Mouse (Mus musculus) T-cell, adult 2 months (primary cell): ENCODE results near the gene Ypel3.
A peak's percentile ranks its signal among the peaks of the same experiment; 100 is the strongest.

Source experiments
- DNase-seq: peaks from one replicate; pipeline ENCODE4 v3.0.0; 2022; ENCODE audit warnings: low spot score

The Ypel3 gene

DNA sequence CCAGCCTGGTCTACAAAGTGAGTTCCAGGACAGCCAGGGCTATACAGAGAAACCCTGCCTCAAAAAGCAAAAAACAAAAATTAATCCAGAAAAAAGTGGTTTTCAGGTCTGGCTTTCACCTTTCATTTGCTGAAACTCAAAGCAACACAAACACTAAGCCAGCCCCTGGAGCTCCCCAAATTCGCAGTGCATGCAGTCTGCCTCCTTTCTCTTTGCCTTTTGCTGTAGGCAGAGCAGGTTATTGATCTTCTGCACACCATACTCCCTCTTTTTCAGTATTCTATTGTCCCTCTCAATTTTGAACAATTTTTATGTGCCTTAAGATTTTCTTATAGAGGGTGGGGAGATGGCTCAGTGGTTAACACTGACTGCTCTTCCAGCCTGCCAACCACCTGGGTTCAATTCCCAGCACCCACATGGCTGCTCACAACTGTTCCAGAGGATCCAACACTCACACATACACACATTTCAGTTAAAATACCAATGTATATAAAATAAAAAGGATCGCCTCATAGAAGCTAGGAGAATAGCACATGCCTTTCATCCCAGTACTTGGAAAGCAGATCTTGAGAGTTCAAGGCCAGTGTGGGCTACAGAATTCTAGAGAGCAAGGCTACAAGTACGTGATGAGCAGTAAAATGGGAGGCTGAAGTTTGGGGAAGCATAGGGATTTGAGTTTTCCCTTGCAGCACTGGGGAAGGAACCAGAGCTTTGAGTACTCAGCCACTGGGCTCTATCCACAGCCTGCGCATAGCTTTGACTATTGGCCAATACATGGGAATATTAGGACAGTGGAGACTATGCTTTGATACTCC is 16.9 kb downstream of the Ypel3 start:
- DNase-seq = no peak

DNA sequence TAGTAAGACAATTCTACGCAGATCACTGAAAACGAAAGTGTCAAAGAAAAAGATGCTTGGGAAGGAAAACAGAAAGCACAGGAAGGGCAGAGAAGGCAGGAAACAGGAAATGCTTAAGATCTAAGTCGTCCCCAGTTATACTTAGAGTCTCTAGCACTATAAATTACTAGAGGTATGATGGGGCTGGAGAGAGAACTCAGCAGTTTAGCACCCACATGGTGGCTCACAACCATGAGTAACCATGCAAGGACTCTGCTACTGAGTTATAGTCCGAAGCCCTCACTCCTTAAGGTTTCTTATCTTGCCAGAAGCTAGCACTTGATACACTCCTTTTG is 17.5 kb downstream of the Ypel3 start:
- peak; percentile 46 for DNase-seq

DNA sequence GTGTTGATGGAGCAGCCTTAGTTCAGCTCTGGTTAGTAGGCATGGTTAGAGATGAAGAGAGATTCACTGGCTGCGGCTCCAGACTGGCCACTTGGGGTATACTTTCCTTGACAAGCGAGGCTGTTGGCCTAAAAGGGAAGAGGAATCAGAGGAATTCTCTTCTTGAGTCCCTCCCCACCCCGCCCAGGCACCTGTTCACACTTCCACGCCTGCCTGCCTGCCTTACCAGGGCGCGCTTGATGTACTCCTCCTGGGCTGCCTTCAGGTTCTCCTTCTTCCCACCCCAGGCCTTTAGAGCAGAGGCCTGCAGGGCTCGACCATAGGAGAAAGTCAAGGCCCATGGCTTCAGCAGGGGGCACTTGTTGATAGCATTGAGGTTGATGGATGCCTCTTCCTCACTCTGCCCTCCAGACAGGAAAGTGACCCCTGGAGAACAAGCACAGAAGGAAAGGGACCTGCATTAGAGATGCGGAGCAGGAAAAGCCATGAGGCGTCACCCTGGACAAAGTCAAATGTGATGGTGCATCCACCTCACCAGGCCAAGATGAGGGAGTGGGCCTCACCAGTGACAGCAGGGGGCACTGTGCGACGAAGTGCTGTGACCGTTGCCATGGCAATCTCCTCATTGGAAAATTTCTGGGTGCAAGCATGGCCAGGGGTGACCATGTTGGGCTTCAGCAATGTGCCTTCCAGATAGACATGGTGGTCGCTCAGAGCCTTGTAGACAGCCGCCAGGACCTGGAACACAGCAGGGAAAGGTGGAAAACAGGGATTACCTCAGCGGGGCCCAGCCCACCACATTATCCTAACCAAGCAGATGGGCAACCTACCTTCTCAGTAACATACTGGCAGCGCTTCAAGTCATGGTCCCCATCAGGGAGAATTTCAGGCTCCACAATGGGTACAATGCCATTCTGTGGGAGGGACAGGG is 18.9 kb downstream of the Ypel3 start:
- no peak for DNase-seq

DNA sequence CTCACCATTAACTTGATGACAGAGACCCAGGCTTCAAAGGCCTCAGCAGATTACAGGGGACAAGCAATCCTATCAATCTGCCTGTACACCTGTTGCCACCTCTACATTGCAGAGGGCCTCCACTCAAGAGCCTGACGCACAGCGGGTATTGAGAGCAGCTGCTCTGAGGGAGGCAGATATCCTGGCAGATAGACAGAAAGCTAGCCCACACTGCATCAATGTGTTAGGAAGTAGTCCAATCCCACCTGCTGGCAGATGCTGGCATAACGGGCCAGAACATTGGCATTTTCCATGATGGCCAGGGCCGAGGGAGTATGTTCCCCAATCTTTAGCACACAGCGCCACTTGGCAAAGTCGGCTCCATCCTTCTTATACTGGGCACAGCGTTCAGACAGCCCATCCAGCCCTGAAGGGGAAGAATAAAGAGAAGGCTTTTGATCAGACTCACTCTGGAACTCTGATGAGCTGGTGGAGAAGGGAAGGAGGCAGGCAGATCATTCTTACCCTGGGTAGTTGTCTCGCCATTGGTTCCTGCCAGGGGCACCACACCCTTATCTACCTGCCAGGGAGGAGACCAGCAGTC is 19.7 kb downstream of the Ypel3 start:
- DNase-seq = peak; percentile 43

DNA sequence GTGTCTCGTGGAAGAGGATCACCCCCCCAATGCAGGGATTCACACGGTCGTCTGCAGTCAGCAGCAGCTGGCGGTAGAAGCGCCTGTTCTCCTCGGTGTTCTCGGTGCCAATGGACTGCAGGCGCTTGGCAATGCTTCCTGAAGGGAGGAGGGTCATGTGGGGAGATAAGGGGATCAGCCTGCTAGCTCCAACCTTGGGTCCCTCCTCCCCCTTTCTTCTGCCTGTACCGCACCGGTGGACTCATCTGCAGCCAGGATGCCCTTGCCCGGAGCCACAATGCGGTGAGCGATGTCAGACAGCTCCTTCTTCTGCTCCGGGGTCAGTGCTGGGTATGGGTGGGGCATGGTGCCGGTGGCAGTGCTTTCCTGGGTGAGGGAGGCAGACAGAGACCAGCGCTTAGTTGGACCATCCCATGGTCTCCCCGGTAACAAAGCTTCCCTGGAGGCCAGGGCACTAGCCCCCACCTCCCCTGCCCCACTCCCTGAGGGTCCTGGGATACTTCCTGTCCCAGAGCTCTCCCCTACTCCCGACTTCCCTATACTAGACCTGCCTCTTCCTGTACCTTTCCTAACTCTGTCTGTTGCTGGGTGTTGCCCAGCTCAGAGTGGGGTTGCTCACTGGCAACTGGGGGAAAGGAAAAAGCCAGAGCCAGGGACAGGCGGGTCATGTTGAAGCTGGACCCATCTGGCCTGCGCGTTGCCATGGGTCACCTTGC is 20.8 kb downstream of the Ypel3 start, which contains the start of gene Fam57b:
Gene Fam57b (plus strand): TSS at position 258 of the 716 bp plus-strand sequence.
- DNase-seq = no peak

DNA sequence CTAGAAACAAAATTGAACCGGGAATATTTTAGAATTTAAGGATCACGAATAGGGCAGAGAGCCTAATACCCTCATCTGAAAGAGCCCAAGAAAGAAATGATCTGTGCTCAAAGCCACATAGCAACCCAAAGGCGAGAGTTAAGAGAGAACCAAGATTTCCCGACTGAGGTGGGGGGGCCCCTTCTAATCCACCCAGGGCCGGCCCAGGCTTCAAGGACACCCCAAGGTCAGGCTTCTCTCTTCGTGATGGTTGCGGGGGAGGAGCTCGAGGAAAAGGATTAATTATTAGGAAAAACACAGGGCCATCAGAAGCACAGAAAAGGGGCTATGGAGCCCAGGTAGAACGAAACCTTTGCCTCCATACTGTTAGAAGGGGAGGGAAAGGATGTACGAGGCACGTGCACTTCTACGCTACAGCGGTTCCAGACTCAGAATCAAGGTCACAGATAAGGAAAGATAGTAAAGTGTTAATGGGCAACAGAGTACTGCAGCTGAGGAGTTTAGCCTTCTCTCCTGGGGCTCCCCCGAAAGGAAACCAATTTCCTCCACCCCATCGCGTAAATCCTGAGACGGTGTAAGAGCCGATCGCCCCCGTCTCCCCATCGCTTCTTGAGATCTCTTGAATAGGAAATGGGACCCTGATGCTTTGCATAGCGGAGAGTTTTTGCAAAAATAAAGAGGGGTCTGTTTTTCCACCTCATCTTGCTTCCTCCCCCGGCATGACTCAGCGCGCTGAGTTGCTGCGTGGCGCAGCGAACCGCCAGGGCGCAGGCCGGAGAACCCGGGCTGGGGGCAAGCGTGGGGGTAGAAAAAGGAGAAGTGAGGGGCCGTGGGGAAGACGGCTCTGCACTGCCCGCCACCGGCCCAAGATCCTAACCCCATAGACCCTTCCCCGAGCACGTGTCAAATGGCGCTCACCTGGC is 21.6 kb downstream of the Ypel3 start:
- DNase-seq = peak; percentile 36

DNA sequence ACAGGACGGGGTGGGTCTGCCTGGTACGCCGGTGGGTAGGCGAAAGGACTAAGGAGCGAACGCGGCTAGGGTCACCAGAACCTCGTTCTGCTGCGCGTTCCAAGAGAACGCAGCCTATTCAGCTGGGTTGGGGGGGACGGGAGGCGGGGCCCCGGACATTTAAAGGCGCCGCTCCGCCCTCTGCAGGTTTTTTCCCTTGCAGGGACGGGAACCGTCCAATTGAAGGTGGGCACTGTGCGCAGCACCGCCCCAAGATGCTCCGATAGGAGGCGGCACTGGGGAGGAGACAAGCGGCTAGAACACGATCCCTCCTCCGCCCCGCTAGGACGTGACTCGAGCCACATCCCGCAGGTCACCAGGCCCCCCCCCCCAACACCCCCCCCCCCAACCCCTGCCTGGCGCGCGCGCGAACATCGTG is 22.3 kb downstream of the Ypel3 start:
- peak; percentile 96 for DNase-seq

DNA sequence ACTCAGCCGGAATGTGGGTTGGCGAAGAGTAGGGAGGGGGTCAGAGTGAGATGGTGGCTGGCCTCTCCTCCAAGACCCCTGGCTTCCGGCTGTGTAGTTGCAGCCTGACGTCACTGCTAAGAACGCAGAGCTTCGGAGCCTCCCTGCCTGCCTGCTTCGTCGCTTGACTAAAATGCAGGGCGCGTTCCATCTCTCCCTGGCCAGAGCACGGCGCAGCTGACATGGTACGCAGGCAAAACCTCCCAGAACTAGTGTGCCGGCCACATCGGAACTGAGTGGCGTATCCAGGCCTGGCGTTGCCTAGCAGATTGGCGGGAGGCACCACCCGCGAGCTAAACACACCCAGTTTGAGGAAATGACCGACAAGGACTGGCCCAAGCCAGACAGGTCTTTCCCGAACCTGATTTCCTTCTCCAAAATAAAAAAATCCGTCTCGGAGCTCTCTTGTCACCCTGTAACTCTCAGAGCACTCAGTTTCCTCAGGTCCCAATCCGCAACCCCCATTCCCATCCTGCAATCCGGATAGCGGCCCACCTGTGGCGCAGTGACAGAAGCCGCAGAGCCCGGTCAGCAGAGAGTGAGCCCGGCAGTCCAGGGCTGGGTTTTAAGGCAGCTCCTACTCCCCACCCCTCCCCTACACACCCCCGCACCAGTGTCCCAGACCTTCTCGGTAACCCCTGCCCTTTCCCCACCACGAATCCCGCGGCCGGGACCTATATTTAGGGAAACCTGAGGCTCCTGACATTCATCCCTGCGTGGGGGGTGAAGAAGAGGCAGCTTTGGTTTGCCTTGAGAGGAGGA is 22.9 kb downstream of the Ypel3 start:
- DNase-seq = no peak

DNA sequence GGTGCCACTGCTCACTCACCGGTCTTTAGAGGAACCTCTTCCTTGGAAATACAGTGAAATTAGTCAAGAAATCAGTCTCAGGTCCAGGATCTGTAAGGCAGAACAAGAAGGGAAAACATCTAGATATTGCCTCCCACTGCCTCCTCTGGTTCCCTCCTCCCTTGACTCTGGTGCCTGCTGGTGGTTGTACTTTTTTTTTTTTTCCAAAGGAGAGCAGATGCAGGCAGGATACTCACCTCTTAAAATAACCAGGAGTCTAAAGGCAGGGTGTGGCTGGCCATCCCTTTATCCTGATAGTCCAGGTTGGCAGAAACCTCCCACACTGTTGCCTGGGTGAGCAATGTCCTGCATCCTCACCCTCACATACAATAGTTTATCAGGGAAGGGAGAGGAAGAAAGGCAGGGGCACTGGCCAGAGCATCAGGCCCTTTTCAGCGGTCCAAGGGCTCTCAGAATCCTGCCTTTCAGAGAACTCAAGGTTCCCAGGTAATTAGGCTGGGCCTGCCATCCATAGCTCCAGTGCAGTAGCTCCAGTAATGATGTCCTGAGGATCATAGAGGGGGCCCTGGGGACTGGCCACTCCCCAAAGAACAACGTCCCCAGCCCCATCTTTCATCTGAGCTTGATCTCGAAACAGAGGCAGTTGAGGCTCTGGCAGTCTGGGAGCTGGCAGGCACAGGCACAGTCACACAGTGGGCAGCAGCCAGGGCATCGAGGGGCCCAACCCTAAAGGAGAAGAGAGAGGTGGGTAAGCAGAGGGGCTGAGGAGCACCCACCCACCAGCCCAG is 23.7 kb downstream of the Ypel3 start:
- DNase-seq = no peak

DNA sequence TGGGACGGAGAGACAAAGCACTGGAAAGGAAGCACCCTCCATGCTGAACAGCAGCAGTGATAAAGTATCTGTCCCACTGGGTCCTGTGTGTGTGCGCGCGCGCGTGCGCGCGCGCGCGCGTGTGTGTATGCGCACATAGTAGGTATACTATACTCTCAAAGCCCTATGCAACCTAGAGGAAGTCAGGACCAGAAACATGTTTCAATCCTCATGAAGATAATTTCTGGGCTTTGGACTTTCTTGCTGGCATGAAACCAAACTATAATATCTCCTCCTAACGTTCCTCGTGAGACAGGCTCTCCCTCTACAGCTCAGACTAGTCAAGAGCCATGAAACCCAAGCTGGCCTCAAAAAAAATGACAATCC is 24.3 kb downstream of the Ypel3 start:
- DNase-seq = no peak

DNA sequence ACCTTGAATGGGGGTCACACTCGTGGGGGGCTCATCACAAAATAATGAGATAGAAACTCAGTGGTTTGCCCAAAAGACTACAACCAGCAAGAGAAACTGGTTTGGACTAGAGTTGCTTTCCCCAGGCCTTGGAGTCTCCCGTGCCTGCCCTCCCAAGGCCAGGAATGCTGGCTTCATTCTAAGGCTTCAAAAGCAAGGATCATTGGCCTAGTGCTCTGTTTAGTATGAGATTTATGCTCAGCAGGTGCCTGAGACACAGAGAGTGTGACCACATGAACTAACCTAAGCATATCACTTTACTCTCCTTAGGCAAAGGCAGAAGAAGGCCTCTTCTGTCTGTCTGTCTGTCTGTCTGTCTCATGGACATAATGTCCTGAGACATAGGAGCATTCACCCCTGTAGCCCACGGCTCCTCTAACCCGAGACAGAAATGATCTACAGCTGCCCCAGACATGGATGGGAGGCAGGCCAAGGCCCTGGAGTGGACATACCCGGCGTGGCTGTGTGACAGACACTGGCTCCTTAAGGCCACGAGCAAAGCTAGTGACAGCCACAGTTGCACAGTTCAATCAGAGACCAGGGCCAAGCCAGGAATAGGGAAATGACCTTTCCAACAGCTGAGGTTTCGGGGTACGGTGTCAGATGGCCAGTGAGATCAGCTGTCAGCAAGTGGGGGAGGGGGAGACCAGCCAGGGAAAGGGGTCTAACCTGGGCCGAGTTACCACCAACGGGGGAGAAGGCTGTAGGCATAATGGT is 25.6 kb downstream of the Ypel3 start:
- DNase-seq = no peak

DNA sequence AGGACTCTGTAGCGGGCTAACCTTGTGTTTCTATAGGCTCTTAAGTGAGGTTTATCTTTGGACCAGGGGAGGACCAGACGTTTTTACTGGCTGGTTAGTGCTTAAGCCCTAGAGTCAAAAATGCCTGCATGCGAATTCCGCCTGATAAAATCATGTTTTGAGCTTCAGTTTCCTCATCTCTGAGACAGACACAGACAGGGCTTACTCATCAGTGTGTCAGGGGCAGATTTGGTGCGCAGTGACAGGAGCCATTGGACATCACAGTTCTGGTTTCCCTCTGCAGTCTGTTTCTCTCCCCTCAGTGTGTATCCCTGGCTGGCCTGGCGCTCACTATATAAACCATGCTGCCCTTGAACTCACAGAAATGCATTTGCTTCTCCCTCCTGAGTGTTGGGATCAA is 26.4 kb downstream of the Ypel3 start:
- no peak for DNase-seq

DNA sequence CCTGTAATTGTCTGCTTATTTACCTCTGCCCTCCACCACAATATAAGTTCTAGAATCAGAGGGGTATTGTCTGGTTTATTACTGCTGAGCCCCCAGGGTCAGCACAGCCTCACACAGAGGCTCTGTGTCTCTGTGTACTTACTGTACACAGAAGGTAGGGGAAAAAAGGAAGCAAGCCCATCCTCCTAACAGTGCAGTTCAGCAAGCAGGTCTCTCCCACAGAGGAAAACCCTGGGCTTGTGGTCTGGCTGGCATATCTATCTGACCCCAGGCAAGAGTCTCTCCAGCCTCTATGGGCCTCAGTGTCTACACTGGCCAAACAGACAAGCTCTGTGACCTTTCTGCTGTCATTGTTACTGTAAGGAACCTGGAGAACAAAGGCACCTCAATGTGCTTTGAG is 27.0 kb downstream of the Ypel3 start:
- DNase-seq = no peak

DNA sequence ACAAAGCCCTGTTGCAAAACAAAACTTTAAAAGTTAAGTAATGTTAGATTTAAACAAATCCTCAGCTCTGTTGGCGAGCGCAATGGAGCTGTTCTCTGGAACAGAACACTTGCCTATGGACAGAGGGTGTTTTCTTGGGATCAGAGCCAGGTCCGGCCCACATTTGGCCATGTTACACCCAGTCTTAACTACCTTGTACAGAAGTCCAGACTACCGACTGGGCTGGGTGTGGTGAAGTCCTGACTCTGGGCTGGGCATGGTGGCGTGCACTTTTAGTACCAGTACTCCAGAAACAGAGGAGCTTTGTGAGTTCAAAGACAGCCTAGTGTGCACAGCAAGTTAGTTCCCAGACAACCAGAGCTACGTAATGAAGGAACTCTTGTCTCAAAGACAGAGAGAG is 30.2 kb downstream of the Ypel3 start:
- no peak for DNase-seq

DNA sequence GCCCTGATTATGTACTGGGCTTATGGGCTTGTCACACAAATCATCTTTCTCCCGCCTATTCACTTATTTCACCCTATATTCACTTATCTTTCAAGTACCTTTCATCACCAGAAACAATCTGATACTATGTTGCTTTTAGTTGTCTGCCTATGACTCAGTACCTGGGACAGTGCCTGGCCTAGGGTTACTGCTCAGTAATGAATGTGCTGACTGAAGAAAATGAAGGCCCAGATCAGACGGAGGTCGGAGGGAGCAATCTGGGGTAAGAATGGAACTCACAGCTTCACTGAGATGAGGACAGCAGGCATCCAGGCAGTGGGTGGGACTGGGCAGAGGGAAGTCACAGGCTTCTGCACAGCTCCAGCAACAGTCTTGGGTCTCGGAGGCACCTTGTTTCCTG is 30.6 kb downstream of the Ypel3 start:
- no peak for DNase-seq

DNA sequence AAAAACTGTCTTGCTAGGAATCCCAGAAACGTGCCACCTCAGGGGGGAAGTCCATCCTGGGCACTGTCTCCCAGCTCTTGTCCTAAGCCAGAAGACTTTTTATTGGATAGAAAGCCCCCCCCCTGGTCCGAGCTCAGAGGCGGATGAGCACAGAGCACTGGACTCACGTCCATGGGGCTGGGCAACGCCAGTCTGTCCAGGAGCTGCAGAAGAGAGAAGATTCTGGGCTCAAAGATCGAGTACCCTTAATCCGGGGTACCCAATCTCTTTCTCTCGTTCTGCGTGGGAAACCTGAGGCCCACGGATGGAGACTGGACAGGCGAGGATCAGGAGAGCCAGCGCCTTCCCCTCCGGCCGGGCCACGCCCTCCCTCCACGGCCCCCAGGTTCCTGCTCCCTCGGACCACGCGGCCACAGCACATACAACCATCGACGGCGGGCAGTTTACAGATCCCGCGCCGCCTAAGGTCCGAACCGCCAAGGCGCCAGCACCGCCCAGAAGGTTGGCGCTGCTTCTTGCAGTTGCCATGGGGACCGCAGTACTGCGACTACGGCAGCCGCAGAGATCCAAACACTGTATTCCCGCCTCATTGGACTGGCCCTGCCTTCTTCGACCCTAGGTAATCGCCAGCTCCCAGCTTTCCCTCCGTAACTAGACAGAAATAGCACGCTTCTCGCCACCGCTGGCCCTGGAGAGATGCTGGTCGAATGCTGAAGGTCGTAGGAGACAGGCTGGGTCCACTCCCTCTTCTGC is 32.1 kb downstream of the Ypel3 start:
- DNase-seq = no peak

DNA sequence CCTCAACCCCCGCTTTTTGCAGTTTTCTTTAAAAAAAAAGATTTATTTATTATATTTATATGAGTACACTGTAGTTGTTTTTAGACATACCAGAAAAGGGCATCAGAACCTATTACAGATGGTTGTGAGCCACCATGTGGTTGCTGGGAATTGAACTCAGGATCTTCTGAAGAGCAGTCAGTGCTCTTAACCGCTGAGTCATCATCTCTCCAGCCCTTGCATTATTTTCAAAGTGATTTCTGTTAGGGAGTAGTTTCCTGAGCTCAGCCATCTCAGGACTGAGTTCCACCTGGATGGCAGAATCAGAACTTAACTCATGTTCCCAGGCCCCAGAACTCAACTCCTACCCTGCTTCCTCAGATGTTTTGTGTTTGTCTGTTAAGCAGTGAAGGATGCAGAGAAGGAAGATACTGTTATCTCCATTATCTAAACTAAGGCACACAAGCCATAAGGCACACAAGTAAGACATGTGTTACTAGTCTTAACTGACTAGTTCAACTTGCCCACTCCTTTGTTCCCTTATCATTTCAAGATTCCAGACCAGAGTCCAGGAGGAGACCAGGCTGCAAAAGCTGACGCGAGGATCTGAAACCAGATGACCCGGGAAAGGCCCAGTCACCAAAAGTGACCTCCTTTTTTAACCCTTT is 33.1 kb downstream of the Ypel3 start:
- no peak for DNase-seq
